Mouse (Mus musculus) cerebellum, postnatal 4 days (tissue): ENCODE results near the gene Vmn1r59.
"Not testable (repeated sequence)": the region's sequence is repeated elsewhere in the genome, so short reads cannot be mapped to it uniquely, and the experiment has no call there.

Experiments
- DNase-seq, 2 experiments: peaks; one replicate each; pipeline ENCODE4 v3.0.0; 2022; ENCODE audit warnings: low spot score in 2 of 2, mixed read lengths in 1 of 2

The Vmn1r59 gene

GRCm38 (mm10) chr7:5456674-5457073 lies at the start of gene Vmn1r59:
Gene Vmn1r59 (minus strand): TSS chr7:5456774.
- no peak for DNase-seq

GRCm38 (mm10) chr7:5493856-5494255 lies 37.3 kb upstream of the Vmn1r59 start, which contains the start of gene Vmn2r28:
Gene Vmn2r28 (minus strand): TSS chr7:5493956.
- not testable (repeated sequence) for DNase-seq

GRCm38 (mm10) chr7:5454011-5454410 lies 2.6 kb downstream of the Vmn1r59 start:
- not testable (repeated sequence) for DNase-seq

GRCm38 (mm10) chr7:5448627-5449026 lies 7.9 kb downstream of the Vmn1r59 start:
- DNase-seq, result no peak

GRCm38 (mm10) chr7:5413296-5413695 lies 43.3 kb downstream of the Vmn1r59 start, which contains the start of gene Vmn1r58:
Gene Vmn1r58 (minus strand): TSS chr7:5413396.
- DNase-seq, result not testable (repeated sequence)

GRCm38 (mm10) chr7:5406201-5406600 lies 50.4 kb downstream of the Vmn1r59 start:
- no peak for DNase-seq
